Mouse (Mus musculus) telencephalon, adult 2 months (tissue): ENCODE results near the gene Usp48.

Experiments
- DNase-seq: peaks from one replicate; pipeline ENCODE4 v3.0.0-alpha.2; 2011; ENCODE audit warnings: low read depth, low spot score

The Usp48 gene

GRCm38 (mm10) chr4:137686303-137686702 is 92.7 kb downstream of the Usp48 start:
- DNase-seq: no peak

- no peak for DNase-seq
Measured at GRCm38 (mm10) chr4:137687234-137687825, 93.8 kb downstream of the Usp48 start.

GRCm38 (mm10) chr4:137692107-137692902 is 98.8 kb downstream of the Usp48 start:
- peak; percentile 81 for DNase-seq

GRCm38 (mm10) chr4:137695300-137695699 is 101.7 kb downstream of the Usp48 start:
- DNase-seq: no peak

GRCm38 (mm10) chr4:137695900-137696299 is 102.3 kb downstream of the Usp48 start:
- no peak for DNase-seq

GRCm38 (mm10) chr4:137697156-137697885 is 103.8 kb downstream of the Usp48 start:
- no peak for DNase-seq

- DNase-seq: no peak
Measured at GRCm38 (mm10) chr4:137698076-137698985, 104.8 kb downstream of the Usp48 start.

GRCm38 (mm10) chr4:137699264-137700211 is 106.0 kb downstream of the Usp48 start:
- no peak for DNase-seq

GRCm38 (mm10) chr4:137700960-137701359 is 107.4 kb downstream of the Usp48 start:
- no peak for DNase-seq

- DNase-seq: no peak
Measured at GRCm38 (mm10) chr4:137703077-137703476, 109.5 kb downstream of the Usp48 start.

- no peak for DNase-seq
Measured at GRCm38 (mm10) chr4:137704561-137704960, 111.0 kb downstream of the Usp48 start.

GRCm38 (mm10) chr4:137705379-137705778 is 111.8 kb downstream of the Usp48 start:
- DNase-seq: no peak

- no peak for DNase-seq
Measured at GRCm38 (mm10) chr4:137706510-137706909, 113.0 kb downstream of the Usp48 start.

- no peak for DNase-seq
Measured at GRCm38 (mm10) chr4:137707216-137707990, 113.8 kb downstream of the Usp48 start.
